Mouse (Mus musculus) ES-Bruce4 (cell line): ENCODE data around the gene Zfp280b.

ENCODE experiments used
- CTCF ChIP-seq: IDR thresholded peaks from one replicate; pipeline ENCODE4 v1.8.1; 2011; ENCODE audit warnings: low read depth, low read length
- EP300 ChIP-seq: IDR thresholded peaks from 2 replicates; pipeline ENCODE4 v1.6.1; 2011; ENCODE audit warnings: low read depth, low read length; ENCODE audit not compliant: insufficient read depth
- POLR2A ChIP-seq: IDR thresholded peaks from one replicate; pipeline ENCODE4 v1.8.1; 2011; ENCODE audit warnings: low read length; ENCODE audit not compliant: insufficient read depth

- TF ChIP-seq CTCF (no peak), POLR2A (no peak), EP300 (peak; percentile 93)
Measured at GRCm38 (mm10) chr10:76045343-76045742, 12.9 kb downstream of the Zfp280b start.
